Mouse (Mus musculus) lung, embryonic 14.5 days (tissue): ENCODE measurements around the gene Vps33a. TPM values are rescaled to one million over a fixed set of nuclear protein-coding genes. Genes with fewer than 3 reads are reported as not detected.

Experiments
- ATAC-seq: fragments of 200-750 bp; cut with Nextera tagmentation; 2 replicates; pipeline ENCODE4 v1.8.0; 2017; ENCODE audit warnings: mild to moderate bottlenecking, moderate TSS enrichment, moderate library complexity; ENCODE audit not compliant: insufficient read depth
- DNase-seq: peaks from one replicate; pipeline ENCODE4 v3.0.0-alpha.2; 2015
- H3K27ac ChIP-seq: fragments of 300-500 bp; sonication (generic); 2 replicates; pipeline ENCODE4 v1.5.1; 2014; ENCODE audit warnings: low read depth, mild to moderate bottlenecking, moderate library complexity
- H3K27me3 ChIP-seq: fragments of 300-500 bp; sonication (generic); 2 replicates; pipeline ENCODE4 v1.6.1; 2014; ENCODE audit warnings: low read length, control low read depth; ENCODE audit not compliant: insufficient read depth
- H3K36me3 ChIP-seq: fragments of 300-500 bp; sonication (generic); 2 replicates; pipeline ENCODE4 v1.6.1; 2014; ENCODE audit warnings: control low read depth; ENCODE audit not compliant: insufficient read depth
- H3K4me1 ChIP-seq: fragments of 300-500 bp; sonication (generic); 2 replicates; pipeline ENCODE4 v1.6.1; 2014; ENCODE audit warnings: antibody characterized with exemption, control low read depth; ENCODE audit not compliant: insufficient read depth
- H3K4me2 ChIP-seq: fragments of 300-500 bp; sonication (generic); 2 replicates; pipeline ENCODE4 v1.6.1; 2014; ENCODE audit warnings: mild to moderate bottlenecking
- H3K4me3 ChIP-seq: fragments of 300-500 bp; sonication (generic); 2 replicates; pipeline ENCODE4 v1.5.1; 2014; ENCODE audit warnings: low read depth, low read length
- H3K9ac ChIP-seq: fragments of 300-500 bp; sonication (generic); 2 replicates; pipeline ENCODE4 v1.6.1; 2014
- H3K9me3 ChIP-seq: fragments of 300-500 bp; sonication (generic); 2 replicates; pipeline ENCODE4 v1.6.1; 2016; ENCODE audit warnings: low read depth, low read length, control low read depth
- CTCF ChIP-seq: IDR thresholded peaks from 2 replicates; pipeline ENCODE4 v1.5.1; 2016; ENCODE audit warnings: antibody characterized with exemption, low read depth
- WGBS: fragments of 180-500 bp; shearing (Covaris S2); extraction: QIAGEN DNeasy Blood & Tissue Kit; methylation state at CpG from one replicate; pipeline ENCODE4 v1.1.7; 2014; 5-methylcytosine and 5-hydroxymethylcytosine counted together
- polyA plus RNA-seq: library from polyadenylated mRNA; unstranded; fragments of >200 nt; fragmentation: Nextera tagmentation; extraction: Ambion mirVana; gene quantifications from 2 replicates; pipeline ENCODE4 v1.2.1, GENCODE M21; 2014

Gene Vps33a
- polyA plus RNA-seq, result 27.8 and 28.2 TPM in 2 replicates

DNA sequence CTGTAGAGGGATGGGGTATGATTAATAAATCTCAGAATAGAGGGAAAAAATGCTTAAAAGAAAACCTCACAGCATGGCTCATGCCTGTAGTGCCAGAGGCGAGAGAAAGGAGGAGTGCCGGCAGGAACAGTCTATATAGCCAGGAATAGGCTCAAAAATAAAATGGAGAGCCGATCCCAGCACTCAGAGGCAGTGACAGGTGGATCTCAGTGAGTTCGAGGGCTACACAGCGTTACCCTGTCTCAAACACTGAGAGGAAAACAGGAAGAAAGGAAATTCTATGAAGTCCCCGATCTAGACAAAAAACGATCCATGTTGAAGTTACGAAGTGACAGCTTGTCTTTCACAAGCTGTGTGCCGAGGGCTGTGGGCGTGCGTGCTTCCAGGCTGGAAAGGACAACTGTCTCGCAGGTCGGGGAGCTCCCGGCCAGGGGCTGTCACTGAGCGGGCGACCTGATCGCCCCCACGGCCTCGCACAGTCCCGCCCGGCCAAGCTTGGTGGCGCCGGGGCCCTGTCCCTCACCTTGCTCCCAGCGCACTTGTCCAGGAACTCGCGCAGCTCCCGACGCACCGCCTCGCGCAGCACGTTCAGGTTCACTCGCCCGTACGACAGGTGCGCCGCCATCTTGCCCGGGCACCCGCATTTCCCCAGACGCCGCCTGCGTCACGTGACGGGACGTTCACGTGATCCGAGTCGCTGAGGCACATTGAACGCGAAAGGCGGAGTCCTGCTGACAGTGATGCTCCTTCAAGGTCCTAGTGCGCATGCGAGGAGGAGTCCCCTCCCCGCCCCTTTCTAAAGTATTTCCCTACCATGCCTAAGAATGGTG is at the start of gene Vps33a:
Vps33a (minus strand) TSS at position 682 of the 830 bp plus-strand sequence.
- Histone ChIP-seq H3K9ac (peak within 1 kb of the TSS; percentile 64), H3K4me3 (peak within 1 kb of the TSS; percentile 91), H3K27ac (0 out of 2 replicates have a peak within 1 kb of the TSS, but pooled peaks have one; percentile 25), H3K4me1 (no peaks in the 10 kb centered on the region), H3K36me3 (peaks cover 22% of the 10 kb centered on the region), H3K27me3 (no peaks in the 10 kb centered on the region), H3K4me2 (peak within 1 kb of the TSS; percentile 80), H3K9me3 (no peaks in the 10 kb centered on the region)
- WGBS, result under 1% methylated on average over 54 of the region's 54 CpGs
- no peak for TF ChIP-seq CTCF
- DNase-seq (peak; percentile 100), ATAC-seq (peak; percentile 94)

DNA sequence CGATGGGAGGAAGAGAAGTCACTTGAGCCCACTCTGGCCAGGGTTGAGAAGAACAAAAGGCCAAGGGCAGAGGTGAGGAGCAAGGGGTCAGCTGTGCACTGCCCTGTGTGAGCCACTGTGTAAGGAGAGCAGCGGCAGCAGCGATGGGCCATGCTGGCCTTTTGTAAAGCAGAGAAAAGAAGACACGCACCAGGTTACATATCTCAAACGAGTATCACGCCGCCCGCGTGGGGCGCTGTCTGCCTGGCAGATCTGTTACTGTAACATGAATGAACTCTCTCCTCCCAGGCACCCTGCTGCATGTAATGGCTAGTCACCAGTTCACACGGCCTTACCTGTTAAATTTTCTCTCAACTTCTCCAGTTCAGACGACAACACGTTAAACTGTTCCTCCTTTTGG is 49.6 kb upstream of the Vps33a start:
- Histone ChIP-seq H3K27me3 (no peaks in the 10 kb centered on the region), H3K4me2 (no peak overlapping the region), H3K9ac (no peak overlapping the region), H3K4me3 (no peak overlapping the region), H3K27ac (no peak overlapping the region), H3K9me3 (no peaks in the 10 kb centered on the region), H3K36me3 (peaks cover 50% of the 10 kb centered on the region), H3K4me1 (no peaks in the 10 kb centered on the region)
- DNase-seq (no peak), ATAC-seq (no peak)
- 0 out of 2 replicates have a peak, but pooled peaks have one; percentile 4 for TF ChIP-seq CTCF
- 80% methylated on average over 13 of the region's 13 CpGs for WGBS

DNA sequence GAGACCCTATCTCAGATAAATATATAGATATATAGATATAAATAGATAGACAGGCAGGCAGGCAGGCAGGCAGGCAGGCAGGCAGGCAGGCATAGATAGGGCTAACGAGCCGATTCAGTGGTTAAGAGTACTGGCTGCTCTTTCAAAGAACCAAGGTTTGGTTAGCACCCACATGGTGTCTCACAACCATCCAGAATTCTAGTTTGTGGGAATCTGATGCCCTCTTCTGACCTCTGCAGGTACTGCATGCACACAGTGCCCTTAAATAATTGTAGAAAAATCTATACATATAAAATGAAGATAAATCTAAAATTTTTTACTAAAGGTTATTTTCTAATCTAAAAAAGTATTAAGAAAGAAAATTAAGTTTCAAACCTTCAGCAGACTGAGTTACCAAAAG is 45.7 kb upstream of the Vps33a start:
- no peaks in the 10 kb centered on the region for H3K4me1 ChIP-seq
- no peaks in the 10 kb centered on the region for H3K9me3 ChIP-seq
- no peak overlapping the region for H3K9ac ChIP-seq
- TF ChIP-seq CTCF, result peak; percentile 52
- H3K4me2 ChIP-seq, result no peak overlapping the region
- H3K4me3 ChIP-seq, result no peak overlapping the region
- WGBS, result 65% methylated on average over 2 of the region's 2 CpGs
- DNase-seq (peak; percentile 65), ATAC-seq (no peak)
- H3K27ac ChIP-seq, result no peak overlapping the region
- H3K36me3 ChIP-seq, result peaks cover 74% of the 10 kb centered on the region
- H3K27me3 ChIP-seq, result no peaks in the 10 kb centered on the region

GRCm38 (mm10) chr5:123614246-123614645 is 41.4 kb upstream of the Vps33a start:
- no peaks in the 10 kb centered on the region for H3K4me1 ChIP-seq
- no peak overlapping the region for H3K4me2 ChIP-seq
- WGBS, result 89% methylated on average over 24 of the region's 24 CpGs
- H3K27ac ChIP-seq, result no peak overlapping the region
- no peak for TF ChIP-seq CTCF
- ATAC-seq, result no peak
- H3K4me3 ChIP-seq, result no peak overlapping the region
- no peaks in the 10 kb centered on the region for H3K27me3 ChIP-seq
- no peak overlapping the region for H3K9ac ChIP-seq
- no peaks in the 10 kb centered on the region for H3K9me3 ChIP-seq
- DNase-seq, result no peak
- peaks cover 73% of the 10 kb centered on the region for H3K36me3 ChIP-seq

- WGBS, result 35% methylated on average over 4 of the region's 4 CpGs
- ATAC-seq (no peak; the same call in 1 of the 2 replicates), DNase-seq (peak; percentile 86)
- no peaks in the 10 kb centered on the region for H3K27me3 ChIP-seq
- no peak overlapping the region for H3K9ac ChIP-seq
- no peaks in the 10 kb centered on the region for H3K4me1 ChIP-seq
- H3K27ac ChIP-seq, result no peak overlapping the region
- peak; percentile 93 for TF ChIP-seq CTCF
- H3K9me3 ChIP-seq, result no peaks in the 10 kb centered on the region
- peaks cover 70% of the 10 kb centered on the region for H3K36me3 ChIP-seq
- H3K4me3 ChIP-seq, result no peak overlapping the region
- H3K4me2 ChIP-seq, result no peak overlapping the region
Observed at GRCm38 (mm10) chr5:123609843-123610242, 37.0 kb upstream of the Vps33a start.

DNA sequence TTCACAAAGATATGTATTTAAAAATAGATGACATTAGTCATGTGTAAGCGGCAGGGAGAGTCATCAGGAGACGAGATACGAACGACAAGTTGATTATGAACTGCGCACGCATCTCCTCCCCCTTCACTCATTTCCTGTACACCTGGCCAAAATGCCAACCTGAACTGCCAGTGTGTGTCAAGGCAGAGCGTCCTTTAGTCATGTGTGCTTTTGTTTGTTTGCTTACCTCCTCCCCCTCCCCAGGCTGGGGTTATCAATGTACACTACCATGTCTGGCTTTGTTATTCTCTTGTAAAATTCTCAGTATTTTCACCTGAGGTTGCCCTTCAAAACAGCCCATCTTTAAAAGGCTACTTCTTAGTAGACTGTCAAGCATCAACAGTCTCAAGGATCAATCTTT is 36.6 kb upstream of the Vps33a start:
- no peak overlapping the region for H3K4me3 ChIP-seq
- no peak for DNase-seq
- no peaks in the 10 kb centered on the region for H3K27me3 ChIP-seq
- ATAC-seq, result no peak
- no peak overlapping the region for H3K9ac ChIP-seq
- H3K36me3 ChIP-seq, result peaks cover 66% of the 10 kb centered on the region
- WGBS, result 88% methylated on average over 7 of the region's 7 CpGs
- no peaks in the 10 kb centered on the region for H3K4me1 ChIP-seq
- no peaks in the 10 kb centered on the region for H3K9me3 ChIP-seq
- H3K27ac ChIP-seq, result no peak overlapping the region
- no peak for TF ChIP-seq CTCF
- H3K4me2 ChIP-seq, result no peak overlapping the region

DNA sequence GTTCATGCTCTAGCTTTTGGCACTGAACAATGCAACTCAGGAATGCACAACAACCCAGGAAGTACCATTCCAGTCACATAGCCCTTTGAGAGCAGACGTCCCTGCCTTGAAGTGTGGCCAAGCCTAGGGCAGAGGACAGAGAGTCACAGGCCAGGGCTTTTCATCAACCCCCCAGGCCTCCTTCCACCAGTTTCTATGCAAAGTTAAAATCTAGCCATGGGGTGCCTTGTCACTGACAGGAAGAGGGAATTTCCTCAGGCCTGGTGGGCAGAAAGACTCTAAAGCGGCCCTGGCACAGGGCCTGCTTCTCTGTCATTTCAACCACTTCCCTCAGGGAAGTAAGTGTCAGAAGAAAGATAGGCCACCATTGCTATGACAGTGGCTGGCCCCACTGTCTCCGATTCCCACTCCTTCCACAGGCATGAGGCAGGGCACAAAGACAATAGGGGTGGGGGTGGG is 34.4 kb upstream of the Vps33a start:
- no peaks in the 10 kb centered on the region for H3K9me3 ChIP-seq
- no peak overlapping the region for H3K4me2 ChIP-seq
- TF ChIP-seq CTCF, result no peak
- 74% methylated on average over 3 of the region's 3 CpGs for WGBS
- H3K27ac ChIP-seq, result no peak overlapping the region
- H3K4me3 ChIP-seq, result no peak overlapping the region
- H3K9ac ChIP-seq, result no peak overlapping the region
- H3K27me3 ChIP-seq, result no peaks in the 10 kb centered on the region
- peaks cover 55% of the 10 kb centered on the region for H3K36me3 ChIP-seq
- ATAC-seq, result no peak
- no peaks in the 10 kb centered on the region for H3K4me1 ChIP-seq
- DNase-seq, result peak; percentile 40
